Mouse (Mus musculus) Patski (cell line): ENCODE results near the gene Tmprss9. TPM values are rescaled to one million over a fixed set of nuclear protein-coding genes. Genes with fewer than 3 reads are reported as not detected.

Experiments used
- ATAC-seq: fragments of 100-300 bp; one replicate; pipeline ENCODE4 v1.8.0; 2021
- CTCF ChIA-PET: fragments of 350-600 bp; sonication (Branson Sonifier 250); formaldehyde crosslinking; loops from one replicate; lab custom pipeline; 2022; ENCODE audit warnings: inconsistent platforms; lab: Charles Lee
- POLR2A ChIA-PET: fragments of 350-600 bp; sonication (Branson Sonifier 250); formaldehyde crosslinking; loops from one replicate; lab custom pipeline; 2022; ENCODE audit warnings: antibody characterized with exemption, inconsistent platforms; lab: Charles Lee
- DNase-seq: peaks from one replicate; pipeline ENCODE4 v3.0.0-alpha.2; 2011; ENCODE audit warnings: low read depth, low spot score
- H3K27me3 ChIP-seq: fragments of 371-371 bp; one replicate; pipeline ENCODE4 v1.5.1; 2021
- CTCF ChIP-seq: fragments of 100-300 bp; IDR thresholded peaks from one replicate; pipeline ENCODE4 v1.5.1; 2021
- in situ Hi-C: fragments of 300-500 bp; cut with MboI; formaldehyde crosslinking; loops from 3 replicates; pipeline ENCODE4 v1.11.1; 2018; ENCODE audit warnings: low pct_unique_long_range_greater_than_20kb, mixed read lengths
- polyA plus RNA-seq: library from polyadenylated mRNA; unstranded; gene quantifications from one replicate; pipeline ENCODE4 v1.2.3, GENCODE M21; 2021

Gene Tmprss9
- polyA plus RNA-seq, 1 experiment from 2014 or later = 0.04 TPM

DNA sequence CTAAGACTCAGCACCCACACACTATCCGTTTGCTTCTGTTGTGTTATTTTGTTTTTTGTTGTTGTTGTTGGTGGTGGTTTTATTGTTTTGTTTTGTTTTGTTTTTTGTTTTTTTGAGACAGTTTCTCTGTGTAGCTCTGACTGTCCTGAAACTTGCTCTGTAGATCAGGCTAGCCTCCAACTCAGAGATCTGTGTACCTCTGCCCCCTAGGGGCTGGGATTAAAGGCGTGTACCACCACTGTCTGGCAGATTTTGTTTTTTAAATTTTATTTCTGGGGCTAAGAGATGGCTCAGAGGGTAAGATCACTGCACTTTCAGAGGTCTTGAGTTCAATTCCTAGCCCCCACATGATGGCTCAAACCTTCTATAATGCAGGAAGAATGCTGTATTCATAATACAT lies 9.3 kb downstream of the Tmprss9 start:
- ChIA-PET POLR2A (no interaction called here), CTCF (interaction anchor here (0.6 to 3.1 kb wide), 20 partner anchors 10 to 143 kb away, joined by 3 to 23 read pairs (median 4); partner anchors contain the start of genes Jsrp1 and Tmprss9)
- in situ Hi-C loops = loop anchor here (5.0 kb wide), 1 partner anchor 116 kb away; no protein-coding TSS in a partner anchor
- peaks cover 4% of the 10 kb centered on the region for H3K27me3 ChIP-seq
- ATAC-seq (no peak), DNase-seq (no peak)
- TF ChIP-seq CTCF = no peak

DNA sequence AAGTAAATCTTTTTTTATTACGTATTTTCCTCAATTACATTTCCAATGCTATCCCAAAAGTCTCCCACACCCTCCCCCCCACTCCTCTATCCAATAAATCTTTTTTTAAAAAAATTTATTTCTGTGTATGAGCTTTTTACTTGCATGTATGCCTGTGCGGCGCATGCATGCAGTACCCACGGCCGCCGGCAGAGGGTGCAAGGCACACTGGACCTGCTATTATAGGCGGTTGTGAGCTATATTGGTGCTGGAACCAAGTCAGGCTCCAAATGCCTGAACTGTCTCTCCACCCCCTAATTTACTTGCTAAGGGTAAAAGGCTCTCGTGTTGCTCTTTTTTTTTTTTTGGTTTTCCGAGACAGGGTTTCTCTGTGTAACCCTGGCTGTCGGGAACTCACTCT lies 9.7 kb downstream of the Tmprss9 start:
- peaks cover 4% of the 10 kb centered on the region for H3K27me3 ChIP-seq
- in situ Hi-C loops = loop anchor here (5.0 kb wide), 1 partner anchor 116 kb away; no protein-coding TSS in a partner anchor
- ChIA-PET CTCF (interaction anchor here (0.6 to 3.1 kb wide), 20 partner anchors 10 to 143 kb away, joined by 3 to 23 read pairs (median 4); partner anchors contain the start of genes Jsrp1 and Tmprss9), POLR2A (interaction anchor here (0.6 to 1.6 kb wide), 2 partner anchors 52 to 144 kb away, joined by 3 read pairs; no protein-coding TSS in a partner anchor)
- DNase-seq (no peak), ATAC-seq (no peak)
- TF ChIP-seq CTCF = no peak

DNA sequence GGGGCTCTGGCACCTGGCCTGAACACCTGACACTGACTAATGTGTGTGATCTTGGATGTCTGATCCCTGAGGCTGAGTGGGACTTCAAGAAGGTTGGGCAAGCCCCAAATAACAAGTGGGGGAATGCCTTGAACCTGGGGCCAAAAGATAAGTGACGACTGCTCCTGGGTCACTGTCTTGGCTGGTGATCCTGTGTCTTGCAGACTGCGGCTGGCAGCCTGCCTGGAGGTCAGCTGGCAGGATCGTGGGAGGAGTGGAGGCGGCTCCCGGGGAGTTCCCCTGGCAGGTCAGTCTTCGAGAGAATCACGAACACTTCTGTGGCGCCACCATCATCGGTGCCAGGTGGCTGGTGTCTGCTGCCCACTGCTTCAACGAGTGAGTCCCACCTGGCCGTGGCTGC lies 15.5 kb downstream of the Tmprss9 start:
- ChIA-PET POLR2A (interaction anchor here (1.0 kb wide), 1 partner anchor 16 kb away, joined by 3 read pairs; the partner anchor contains the start of gene Tmprss9), CTCF (no interaction called here)
- in situ Hi-C loops = no loop called here
- ATAC-seq = no peak
- peaks cover 7% of the 10 kb centered on the region for H3K27me3 ChIP-seq
- no peak for TF ChIP-seq CTCF
- no peak for DNase-seq

DNA sequence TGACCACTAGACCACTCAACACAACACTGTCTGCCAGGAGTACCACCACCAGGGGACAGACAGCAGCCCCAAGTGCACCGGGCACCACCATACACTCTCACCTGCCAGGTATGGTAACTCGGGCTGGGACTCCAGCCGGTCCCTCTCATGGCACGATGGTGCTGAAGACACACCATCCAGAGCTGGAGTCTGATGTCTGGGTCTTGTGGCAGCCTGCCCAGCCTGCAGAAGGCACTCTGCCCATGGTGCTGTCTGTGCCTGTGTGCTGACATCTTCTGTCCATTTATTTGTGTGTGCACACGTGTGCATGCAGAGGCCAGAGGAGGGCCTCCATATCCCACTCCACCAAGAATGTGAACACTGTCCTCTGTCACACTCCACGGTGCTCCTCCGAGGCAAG lies 23.5 kb downstream of the Tmprss9 start:
- ATAC-seq (no peak), DNase-seq (no peak)
- CTCF ChIA-PET = interaction anchor here (1.0 kb wide), 1 partner anchor 14 kb away, joined by 4 read pairs; no protein-coding TSS in a partner anchor
- peaks cover 2% of the 10 kb centered on the region for H3K27me3 ChIP-seq
- POLR2A ChIA-PET = interaction anchor here (1.4 kb wide), 1 partner anchor 66 kb away, joined by 3 read pairs; no protein-coding TSS in a partner anchor
- in situ Hi-C loops = no loop called here
- TF ChIP-seq CTCF = no peak

DNA sequence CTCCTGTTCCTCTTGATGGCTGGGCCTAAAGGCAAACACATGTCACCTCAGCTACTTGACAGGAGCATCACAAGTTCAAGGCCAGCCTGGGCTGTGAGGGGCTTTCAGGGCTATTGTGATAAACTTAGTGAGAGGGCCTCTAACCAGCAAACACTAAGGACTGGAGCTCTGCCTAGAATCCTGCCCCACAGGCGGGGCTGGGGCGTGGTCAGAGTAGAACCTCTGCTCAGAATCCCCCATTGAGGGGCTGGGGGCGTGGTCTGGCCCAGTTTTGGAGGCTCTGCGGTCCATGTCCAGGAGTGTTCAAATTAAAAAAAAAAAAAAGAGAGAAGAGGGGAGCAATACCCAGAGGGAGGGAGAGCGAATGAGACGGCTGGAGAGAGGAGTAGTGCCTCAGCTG lies 24.0 kb downstream of the Tmprss9 start:
- H3K27me3 ChIP-seq = no peaks in the 10 kb centered on the region
- in situ Hi-C loops = no loop called here
- DNase-seq (no peak), ATAC-seq (no peak)
- TF ChIP-seq CTCF = no peak
- ChIA-PET CTCF (interaction anchor here (1.0 to 1.3 kb wide), 2 partner anchors 15 to 16 kb away, joined by 3 to 4 read pairs; no protein-coding TSS in a partner anchor), POLR2A (interaction anchor here (1.4 kb wide), 1 partner anchor 67 kb away, joined by 3 read pairs; no protein-coding TSS in a partner anchor)

DNA sequence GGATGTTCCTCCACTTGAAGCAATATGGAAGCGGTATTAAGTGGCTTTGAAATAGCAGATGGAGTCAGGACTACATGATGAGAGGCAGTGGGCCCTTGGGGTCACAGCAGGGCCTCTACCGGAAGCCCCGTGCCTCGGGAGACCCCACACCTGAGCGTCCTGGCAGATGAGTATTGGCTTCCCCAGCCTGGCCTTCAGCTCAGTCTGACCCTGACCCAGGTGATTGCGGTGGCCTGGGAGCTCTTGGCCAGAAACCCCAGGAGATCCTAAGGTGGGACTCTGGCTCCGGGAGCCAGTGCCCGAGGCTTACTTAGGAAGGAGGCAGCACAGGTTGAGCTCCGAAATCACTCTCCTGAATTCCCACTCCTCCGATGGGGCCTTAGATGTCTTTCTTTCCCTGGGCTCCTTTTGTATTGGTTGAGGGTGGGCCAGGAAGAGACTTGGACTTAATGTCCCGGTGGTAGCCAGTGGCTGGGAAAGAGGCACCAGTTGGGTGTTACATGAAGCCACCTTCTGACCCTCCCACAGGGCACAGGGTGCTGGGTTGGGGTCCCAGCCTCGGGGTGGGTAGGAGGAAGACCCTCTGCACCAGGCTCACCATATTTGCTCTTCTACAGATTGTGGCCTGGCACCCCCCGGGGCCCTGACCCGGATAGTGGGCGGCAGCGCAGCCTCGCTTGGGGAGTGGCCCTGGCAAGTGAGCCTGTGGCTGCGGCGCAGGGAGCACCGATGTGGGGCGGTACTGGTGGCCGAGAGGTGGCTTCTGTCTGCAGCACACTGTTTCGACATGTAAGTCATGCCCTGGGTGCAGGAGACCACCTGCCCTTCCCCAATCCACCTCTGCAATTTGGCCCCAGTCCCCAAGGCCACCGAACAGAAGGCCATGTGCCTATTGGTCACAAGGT lies 25.2 kb downstream of the Tmprss9 start:
- no peak for TF ChIP-seq CTCF
- no peaks in the 10 kb centered on the region for H3K27me3 ChIP-seq
- ChIA-PET CTCF (interaction anchor here (1.3 kb wide), 1 partner anchor 17 kb away, joined by 3 read pairs; no protein-coding TSS in a partner anchor), POLR2A (interaction anchor here (1.4 kb wide), 1 partner anchor 68 kb away, joined by 3 read pairs; no protein-coding TSS in a partner anchor)
- DNase-seq = no peak
- ATAC-seq = no peak
- in situ Hi-C loops = no loop called here

DNA sequence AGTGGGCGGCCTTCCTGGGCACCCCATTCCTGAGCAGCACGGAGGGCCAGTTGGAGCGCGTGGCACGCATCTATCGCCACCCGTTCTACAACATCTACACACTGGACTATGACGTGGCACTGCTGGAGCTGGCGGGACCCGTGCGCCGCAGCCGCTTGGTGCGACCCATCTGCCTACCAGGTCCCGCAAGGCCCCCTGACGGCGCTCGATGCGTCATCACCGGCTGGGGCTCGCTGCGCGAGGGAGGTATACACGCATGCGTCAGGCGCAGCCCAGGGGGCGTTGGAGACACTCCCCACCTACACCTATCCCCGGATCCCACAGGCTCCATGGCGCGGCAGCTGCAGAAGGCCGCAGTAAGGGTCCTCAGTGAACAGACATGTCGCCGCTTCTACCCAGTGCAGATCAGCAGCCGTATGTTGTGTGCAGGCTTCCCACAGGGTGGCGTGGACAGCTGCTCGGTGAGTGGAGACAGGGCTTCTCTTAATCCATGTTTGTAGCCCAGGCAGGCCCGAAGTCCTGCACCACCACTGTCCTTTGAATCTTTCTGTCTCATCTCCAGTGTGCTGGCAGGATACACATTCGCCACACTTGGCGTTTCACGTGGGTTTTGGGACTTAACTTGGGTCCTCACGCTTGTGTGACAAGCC lies 26.3 kb downstream of the Tmprss9 start:
- in situ Hi-C loops = no loop called here
- no peak for DNase-seq
- CTCF ChIA-PET = interaction anchor here (1.0 kb wide), 1 partner anchor 16 kb away, joined by 3 read pairs; no protein-coding TSS in a partner anchor
- POLR2A ChIA-PET = no interaction called here
- no peak for ATAC-seq
- no peaks in the 10 kb centered on the region for H3K27me3 ChIP-seq
- TF ChIP-seq CTCF = no peak

DNA sequence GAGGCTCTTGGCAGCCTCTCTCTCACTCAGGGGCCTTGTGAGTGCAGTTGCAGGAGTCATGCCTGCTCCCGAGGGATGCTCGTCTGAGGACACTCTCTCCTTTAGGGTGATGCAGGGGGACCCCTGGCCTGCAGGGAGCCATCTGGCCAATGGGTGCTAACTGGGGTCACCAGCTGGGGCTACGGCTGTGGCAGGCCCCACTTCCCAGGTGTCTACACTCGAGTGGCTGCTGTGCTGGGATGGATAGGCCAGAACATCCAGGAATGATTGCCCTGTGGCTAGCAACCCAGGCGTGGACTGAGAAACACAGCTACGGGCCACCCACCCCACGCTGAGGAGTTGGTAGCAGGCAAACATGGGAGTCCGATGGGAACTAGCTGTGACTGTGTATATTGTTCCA lies 27.4 kb downstream of the Tmprss9 start:
- DNase-seq (no peak), ATAC-seq (no peak)
- no peak for TF ChIP-seq CTCF
- in situ Hi-C loops = no loop called here
- ChIA-PET POLR2A (no interaction called here), CTCF (no interaction called here)
- no peaks in the 10 kb centered on the region for H3K27me3 ChIP-seq

DNA sequence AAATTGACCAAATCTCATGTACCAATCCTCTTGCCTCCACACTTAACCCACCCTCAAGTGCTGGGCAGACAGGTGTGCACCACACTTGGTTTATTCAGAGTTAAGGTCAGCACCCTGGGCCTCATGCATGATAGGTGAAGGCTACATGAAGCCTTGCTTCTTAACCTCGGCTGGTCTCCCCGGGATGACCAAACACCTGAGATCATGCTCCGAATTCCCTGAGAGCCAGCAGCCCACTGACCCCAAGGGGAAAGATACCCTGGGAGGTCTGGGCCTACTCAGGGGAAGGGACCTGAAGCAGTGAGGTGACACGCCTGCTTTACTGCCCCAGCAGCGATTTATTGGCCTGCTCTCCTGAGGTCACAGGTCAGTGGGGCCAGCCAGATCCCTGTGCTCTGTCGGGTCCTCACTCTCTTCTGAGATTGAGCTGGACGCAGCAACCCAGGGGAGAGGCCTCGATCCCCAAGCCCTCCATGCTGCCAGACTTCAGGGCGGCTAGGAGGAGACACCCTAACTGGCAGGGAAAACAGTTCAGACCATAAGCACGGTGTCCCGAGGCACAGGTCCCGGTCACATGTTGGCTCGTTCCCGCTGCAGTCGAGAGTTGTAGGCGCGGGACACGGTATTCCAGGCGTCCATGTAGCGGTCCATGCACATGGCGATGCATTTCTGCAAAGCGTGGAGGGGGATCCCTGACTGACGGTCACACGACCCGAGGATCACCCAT lies 28.1 kb downstream of the Tmprss9 start:
- in situ Hi-C loops = no loop called here
- H3K27me3 ChIP-seq = no peaks in the 10 kb centered on the region
- ChIA-PET POLR2A (interaction anchor here (1.5 kb wide), 1 partner anchor 18 kb away, joined by 6 read pairs; the partner anchor contains the start of gene Lmnb2), CTCF (interaction anchor here (1.4 kb wide), 1 partner anchor 19 kb away, joined by 3 read pairs; no protein-coding TSS in a partner anchor)
- TF ChIP-seq CTCF = no peak
- ATAC-seq = no peak
- DNase-seq = peak; percentile 17
